Mouse (Mus musculus) cerebellum, postnatal 10 days (tissue): ENCODE measurements around the gene Ccl25.
A peak's percentile ranks its signal among the peaks of the same experiment; 100 is the strongest.
"Not testable (repeated sequence)": the region's sequence is repeated elsewhere in the genome, so short reads cannot be mapped to it uniquely, and the experiment has no call there.

ENCODE experiments used
- DNase-seq, 2 experiments: peaks; one replicate each; pipeline ENCODE4 v3.0.0; 2021; ENCODE audit warnings: mixed read lengths in 2 of 2

Ccl25 gene

DNA sequence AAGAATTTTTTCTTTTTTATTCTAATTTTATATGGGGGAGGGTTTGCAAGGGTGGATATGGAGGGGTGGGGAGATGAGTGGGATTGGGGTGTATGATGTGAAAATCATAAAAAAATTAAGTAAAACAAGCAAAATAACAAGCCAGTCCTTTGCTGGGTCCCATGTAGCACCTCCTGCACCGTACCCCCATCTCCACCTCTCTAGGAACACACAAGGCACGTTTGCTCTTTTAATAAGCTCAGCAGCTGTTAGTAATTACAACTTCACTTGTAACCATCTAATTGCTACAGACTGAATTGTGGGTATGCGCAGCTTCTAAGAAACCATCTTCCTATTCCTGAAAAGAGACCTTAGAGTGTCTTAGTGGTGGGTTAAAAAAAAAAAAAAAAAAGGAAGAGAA lies 15.2 kb downstream of the Ccl25 start:
- no peak for DNase-seq

DNA sequence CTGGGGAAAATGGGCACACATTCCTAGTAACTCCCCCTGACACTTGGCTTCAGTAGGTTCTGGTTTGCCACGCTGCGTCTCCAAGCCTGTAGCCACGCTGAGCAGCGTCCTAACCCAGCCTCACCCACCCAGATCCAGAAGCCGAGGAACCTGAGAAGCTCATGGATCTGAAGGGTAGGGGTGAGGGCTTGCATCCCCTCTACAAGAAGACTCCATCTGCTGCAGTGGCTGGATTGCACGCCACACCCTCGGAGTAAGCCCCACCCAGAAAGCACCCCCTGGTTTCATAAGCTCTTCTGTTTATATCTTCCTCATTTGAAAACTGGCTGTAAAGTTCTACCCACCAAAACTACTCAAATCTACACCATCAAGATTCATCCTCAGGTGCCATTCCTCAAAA lies 22.7 kb downstream of the Ccl25 start:
- DNase-seq = no peak

DNA sequence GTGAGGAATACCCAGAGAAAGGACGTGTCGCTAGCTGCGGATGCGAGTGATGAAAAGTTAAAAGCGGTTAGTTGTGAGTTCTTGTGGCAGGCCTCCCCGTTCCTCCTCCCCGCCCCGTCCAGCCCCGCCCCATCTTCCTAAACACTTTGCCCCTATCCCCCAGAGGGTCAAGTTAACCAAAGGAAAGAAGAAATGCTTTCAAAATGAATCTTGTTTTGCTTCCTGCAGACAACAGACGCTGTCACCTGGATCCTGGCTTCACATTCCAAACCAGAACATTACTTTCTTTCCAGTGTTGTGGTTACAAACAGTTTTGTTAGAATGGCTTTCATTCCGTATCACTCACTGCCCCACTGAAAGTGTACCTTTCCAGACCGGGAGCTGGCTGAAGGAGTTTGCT lies 23.3 kb downstream of the Ccl25 start:
- DNase-seq = no peak

DNA sequence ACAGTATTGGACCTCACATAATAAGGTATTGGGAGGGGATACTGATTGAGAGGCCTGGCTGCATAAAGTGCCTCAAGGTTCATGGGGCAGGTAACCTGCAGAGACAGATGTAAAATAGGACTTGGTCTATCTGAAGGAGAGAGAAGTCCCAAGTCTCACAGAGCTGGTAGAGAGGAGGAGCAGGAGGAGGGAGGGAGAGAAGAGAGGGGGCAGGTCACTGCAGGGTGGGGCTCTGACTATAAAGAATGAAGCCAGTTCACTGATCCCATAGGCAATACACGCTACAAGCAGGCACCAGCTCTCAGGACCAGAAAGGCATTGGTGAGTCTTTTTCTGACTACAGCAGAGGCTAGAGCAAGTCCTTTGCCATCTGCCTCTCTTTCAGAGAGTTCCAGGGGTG lies 24.3 kb downstream of the Ccl25 start:
- DNase-seq = no peak

DNA sequence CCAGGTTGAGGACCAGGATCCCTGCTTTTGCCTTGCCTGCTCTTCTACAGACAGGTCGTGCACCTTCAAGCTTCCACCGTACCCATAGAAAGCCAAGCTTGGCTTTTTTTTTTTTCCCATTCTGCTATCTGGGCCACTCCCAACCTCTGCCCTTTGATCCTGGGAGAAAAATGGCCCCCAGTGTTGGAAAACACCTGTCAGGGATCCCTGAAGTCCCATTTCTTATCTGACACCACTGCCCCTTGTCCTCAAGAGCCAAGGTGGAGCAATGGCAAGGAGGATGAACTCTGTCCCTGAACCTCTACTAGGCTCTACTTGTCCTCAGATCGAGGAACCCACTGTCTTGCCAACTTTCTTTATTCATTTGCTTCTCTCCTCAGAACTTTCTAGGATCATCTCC lies 25.6 kb downstream of the Ccl25 start:
- no peak for DNase-seq

DNA sequence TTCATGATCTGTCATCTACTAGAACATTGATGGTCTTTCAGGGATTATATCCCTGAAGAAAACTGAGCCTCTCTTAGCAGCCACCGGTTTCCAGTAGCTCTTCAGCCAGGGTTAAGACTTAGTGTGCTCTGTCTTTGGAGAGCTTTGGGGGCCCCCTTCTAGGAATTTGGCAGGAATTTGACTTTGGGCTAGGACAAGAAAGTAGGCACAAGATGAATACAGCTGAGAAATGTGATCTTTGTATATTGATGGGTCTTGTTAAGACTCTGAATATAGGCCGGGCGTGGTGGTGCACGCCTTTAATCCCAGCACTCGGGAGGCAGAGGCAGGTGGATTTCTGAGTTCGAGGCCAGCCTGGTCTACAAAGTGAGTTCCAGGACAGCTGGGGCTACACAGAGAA lies 27.6 kb downstream of the Ccl25 start:
- not testable (repeated sequence) for DNase-seq

DNA sequence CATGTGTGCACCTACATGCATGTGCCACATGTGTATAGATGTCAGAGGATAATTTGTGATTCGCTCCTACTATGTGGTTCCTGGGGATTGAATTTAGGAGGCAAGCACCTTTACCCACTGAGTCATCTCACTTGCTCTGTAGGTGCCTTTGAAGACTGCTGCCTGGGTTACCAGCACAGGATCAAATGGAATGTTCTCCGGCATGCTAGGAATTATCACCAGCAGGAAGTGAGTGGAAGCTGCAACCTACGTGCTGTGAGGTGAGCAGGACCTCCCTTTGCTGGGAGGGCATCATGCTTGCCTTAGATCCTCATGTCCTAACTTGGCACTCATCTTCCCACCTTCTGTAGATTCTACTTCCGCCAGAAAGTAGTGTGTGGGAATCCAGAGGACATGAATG lies 28.7 kb downstream of the Ccl25 start:
- no peak for DNase-seq

DNA sequence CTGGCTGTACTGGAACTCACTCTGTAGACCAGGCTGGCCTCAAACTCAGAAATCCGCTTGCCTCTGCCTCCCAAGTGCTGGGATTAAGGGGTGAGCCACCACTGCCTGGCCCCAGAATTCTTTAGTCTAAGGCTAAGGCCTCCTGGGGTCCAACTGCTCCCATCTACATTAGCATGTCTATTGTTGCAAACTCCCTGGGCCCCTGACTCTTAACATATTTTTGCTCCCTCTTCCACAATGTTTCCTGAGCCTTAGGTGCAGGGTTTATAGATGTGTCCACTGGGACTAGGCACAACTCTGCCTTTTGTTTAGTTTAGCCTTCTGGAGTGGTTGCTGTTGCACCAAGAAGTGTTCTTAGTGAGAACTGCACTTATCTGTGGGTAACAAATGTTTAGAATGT lies 29.5 kb downstream of the Ccl25 start:
- DNase-seq = no peak

DNA sequence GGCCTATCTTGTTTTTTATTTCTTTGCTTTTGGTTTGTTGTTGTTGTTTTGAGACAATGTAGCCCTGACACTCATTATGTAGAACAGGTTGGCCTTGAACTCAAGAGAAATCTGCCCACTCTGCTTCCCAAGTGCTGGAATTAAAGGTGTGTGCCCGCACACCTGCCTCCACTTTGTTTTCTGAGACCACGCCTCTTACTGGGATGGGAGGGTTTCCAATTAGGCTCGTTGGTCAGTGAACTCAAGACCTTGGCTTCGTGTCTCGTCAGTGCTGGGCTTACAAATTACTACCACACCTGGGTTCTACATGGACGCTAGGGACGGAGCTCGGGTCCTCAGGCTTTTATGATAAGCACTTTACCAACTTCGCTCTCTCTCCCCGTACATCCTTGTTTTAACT lies 30.4 kb downstream of the Ccl25 start:
- DNase-seq = no peak

DNA sequence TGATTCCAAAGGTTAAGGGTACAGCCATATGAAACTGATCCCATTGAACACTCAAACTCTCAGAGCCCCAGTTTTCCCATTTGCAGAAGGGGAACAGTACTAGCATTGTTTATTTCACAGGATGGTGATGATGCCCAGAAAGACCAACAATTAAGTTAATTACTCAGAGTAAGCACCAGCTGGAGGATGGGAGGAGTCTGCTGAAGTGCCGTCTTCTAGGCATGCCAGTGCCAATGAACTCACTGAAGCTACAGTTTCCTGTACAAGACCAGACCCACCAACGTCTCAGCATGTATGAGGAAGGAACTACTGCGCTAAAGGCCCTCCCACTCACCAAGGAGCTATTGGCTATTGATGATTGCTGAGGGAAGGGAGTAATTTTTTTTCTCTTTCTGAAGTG lies 34.4 kb downstream of the Ccl25 start:
- DNase-seq = no peak

DNA sequence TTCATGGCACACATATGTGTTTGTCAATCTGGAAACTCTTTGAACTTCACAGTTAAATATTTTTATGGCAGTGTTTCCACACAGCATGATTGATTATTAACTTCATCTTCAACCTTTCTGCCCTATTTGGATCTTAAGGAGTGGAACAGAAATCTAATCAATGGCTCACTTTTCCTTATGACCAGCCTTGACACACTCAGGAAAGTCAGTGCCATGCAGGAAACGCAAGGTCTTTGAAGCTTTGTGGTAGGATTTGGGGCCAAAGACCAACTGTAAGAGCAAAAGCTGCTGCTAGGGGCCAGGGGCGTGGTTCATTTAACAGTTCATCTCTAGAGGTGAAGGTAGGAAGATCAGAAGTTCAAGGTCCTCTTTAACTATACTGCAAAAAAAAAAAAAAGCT lies 35.9 kb downstream of the Ccl25 start:
- DNase-seq = no peak

DNA sequence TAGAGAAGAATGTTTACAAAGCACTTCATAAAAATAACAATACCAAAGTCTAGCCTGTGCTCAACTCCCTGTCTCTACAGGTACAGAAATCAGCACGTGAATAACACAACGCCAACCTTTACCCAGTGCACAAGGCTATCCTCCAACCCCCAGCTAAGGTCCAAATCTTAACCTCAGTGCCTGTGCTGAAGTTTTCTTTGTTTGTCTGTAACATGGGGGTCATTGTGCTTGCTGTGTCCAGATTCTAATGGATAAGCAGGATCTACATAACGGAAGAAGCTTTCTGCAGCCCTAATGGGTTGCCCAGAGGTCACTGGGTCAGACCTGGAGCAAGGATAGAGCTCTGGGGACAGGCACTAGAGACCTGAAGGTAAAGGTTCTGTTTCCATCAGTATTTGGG lies 41.2 kb downstream of the Ccl25 start:
- DNase-seq = no peak

DNA sequence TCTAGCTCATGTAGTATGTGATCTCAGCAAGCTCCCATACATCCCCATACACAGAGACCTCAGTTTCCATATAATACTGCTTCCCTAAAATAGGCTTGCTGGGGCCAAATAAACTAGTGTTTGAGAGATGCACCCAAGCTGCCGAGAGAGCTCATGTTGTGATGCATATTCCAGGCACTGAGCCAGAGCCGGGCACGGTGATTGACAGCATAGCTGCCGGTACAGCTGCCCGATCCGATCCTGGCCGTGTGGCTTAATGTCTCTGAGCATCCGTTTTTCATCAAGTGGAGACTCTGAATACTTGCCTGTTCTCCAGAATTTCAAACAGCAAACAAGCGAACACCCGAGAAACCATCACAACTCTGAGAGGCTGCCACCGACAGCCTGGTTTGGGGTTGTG lies 42.8 kb downstream of the Ccl25 start:
- DNase-seq = peak; percentile 72 to 73

DNA sequence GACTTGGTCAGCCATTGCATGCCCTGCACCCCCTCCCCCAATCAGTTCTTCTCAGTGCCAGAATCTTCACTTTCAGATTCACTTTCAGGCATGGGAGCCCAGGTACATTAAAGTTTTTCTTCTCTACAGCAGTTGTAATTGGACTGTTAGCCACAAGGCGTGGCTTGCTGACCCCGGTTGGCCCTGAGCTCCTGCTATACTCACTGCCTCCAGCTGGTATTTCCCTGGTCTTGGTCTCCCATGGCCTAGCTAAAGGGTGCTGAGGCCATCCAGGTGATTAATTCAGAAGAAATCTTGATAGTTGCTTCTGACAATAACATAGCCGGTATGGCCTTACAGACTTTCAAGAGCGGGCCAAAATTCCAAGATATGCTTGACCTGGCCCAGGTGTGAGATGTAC lies 43.5 kb downstream of the Ccl25 start:
- DNase-seq = no peak

DNA sequence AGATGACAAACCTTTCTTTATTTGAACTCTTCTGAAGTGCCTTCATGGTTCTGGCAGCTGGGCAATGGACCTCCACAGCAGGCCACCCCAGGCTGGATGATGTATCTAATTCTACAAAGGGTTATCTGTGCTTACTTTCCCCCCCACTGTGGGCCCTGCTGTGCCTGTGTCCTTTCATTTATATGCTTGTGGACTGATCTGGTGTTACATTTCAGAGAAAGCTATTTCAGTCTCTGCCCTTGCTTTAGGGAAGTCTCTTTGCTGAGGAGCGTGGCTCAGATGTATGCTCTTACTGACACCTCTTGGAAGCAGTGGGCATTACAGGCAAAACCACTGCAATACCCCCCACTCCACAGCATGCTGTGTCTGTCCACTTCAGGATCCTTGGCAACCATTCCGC lies 45.1 kb downstream of the Ccl25 start:
- DNase-seq = peak; percentile 19 to 37

DNA sequence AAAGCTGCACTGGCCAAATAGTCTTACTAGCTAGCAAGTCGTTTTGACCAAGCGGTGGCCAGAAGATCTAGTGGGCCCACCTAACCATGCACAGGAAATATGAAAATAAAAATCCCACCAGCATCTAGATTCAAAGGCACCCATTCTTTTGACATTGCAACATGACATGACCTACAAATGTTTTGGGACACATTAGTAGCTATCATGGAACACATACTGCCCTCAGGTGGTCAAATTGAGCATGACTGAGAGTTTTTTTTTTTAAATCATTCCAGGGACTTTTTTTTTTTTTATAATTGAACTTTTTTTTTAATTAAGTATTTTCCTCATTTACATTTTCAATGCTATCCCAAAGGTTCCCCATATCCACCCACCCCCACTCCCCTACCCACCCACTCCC lies 47.6 kb downstream of the Ccl25 start:
- DNase-seq = peak in 1 of 2 experiments; percentile 16

DNA sequence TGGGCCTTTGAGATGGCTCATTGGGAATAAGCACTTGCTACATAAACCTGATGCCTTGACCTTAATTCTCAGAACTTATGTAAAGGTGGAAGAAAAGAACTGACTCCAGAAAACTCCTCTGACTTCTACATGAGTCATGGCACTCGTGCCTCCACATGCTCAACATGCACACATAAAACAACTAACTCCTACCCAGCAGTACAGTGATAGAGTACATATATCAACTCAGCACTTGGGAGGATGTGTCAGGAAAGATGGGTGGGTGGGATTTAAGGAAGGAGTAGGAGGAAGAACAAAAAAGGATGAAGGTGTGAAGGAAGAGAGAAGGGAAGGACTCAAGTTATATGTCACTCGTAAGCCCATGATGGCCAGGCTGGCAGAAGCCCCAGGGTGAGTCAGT lies 76.4 kb downstream of the Ccl25 start:
- DNase-seq = no peak

DNA sequence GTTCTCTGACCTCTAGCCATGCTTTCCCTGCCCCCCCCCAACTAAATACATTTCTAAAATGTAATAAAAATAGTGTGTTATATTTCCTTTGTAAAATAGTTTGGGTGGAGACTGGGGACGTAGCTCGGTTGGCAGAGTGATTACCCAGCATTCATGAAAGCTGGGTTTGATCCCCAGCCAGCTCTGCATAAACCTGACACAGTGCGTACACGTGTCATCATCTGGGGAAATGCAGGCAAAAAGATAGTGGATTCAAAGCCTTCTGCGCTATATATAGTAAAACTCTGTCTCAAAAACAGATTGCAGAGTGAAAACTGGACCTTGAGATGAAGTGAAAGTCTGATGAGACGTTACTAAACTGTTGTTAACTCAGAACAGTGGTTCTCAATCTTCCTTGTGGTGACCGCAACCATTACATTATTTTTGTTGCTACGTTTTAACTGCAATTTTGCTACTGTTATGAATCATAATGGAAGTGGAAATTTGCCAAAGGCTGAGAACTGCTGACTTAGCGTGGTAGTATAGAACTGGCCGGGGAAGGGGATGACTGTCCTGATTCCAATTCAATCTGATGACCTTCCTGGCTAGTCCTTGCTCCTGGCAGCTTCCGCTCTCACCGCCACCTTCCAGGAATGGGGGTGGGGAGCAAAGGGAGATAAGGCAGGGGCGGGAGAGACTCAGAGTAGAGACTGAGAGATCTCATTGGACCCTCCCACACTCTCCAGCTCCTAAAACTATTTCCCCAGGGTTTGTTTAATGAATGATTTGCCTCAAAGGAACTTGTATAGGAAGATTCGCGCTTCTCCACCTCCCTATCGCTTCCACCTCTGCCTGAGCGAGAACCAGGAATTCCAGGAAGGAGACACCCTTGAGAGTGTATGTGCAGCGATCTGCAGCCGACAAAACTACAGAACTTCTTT lies 79.2 kb downstream of the Ccl25 start:
- DNase-seq = peak; percentile 60 to 65

DNA sequence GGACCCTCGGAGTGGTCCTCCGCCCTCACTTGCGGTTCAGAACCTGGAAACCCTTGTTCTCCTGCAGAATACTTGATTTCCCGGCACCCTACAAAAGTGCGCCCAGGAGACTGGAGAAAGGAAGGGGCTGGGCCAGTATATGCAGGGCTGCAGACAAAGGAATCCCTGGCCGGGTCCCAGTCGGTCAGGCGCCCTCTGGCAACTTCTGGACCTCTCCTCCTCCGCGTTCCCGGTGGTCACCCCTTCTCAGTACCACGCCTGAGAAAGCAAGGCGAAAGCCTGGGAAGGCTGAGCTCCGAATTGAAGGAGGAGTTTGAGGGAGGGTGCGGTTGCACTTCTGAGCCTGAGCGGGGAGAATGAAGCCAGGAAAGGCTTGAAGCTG lies 79.9 kb downstream of the Ccl25 start:
- DNase-seq = peak; percentile 40 to 45

DNA sequence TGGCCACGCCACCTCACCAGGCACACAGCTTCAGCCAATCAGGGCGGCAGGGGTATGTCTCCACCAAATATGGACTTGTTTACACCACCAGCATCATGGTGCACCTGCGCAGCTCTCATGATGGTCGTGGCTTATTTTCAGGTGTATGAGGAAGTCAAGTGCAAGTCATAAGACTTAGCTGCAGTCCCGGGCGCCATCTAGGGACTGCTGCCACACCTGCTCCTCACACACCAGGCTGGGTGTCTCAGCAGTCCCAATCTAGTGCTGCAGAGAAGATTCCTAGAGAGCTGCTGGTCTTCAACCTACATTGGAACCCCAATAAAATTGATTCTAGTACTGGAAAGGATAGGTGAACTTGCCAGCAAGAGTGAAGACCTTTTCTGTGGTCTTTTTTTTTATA lies 83.4 kb downstream of the Ccl25 start:
- DNase-seq = not testable (repeated sequence)
